ENCODE assay signal across 9 mouse cellular contexts in the genomic region with DNA sequence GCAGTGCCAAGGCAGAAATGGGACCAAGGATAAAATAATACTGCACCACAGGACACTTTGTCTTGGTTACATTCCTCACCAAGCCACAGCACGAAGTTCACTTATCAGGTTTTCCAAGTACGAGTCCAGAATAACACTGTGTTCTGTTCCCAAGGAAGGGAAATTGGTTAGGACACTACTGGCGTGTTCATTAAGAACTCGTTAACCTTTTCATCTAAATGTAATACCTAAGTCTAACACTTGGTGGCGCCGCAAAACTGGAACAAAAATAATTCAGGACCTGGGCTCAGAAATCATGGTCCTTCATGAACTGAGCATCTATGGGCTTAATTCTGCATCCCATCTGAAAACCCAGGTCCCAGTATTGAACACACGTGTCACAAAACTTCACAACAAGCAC. TPM values are rescaled to one million over a fixed set of nuclear protein-coding genes. Genes with fewer than 3 reads are reported as not detected.
DNase-seq lines count a peak whose midpoint lies in the region; ATAC-seq and TF ChIP-seq lines count a peak whose summit lies in the region.
"Had no signal": no experiment of that assay in that cellular context is flagged by ENCODE, and none has a peak within 500 bp of the region (broad histone marks: within the 10 kb centered on the region; RNA-seq: fewer than 3 reads in every experiment).

No protein-coding gene starts in this region.

- H3K27ac ChIP-seq in forebrain, embryonic 10.5 days = no peak overlapping the region
- no peak overlapping the region for H3K27ac ChIP-seq in forebrain, embryonic 12.5 days
- no peak overlapping the region for H3K27ac ChIP-seq in liver, adult 2 months (replicated peaks; ENCODE audit: insufficient read depth, low read depth, low read length)
- no peak overlapping the region for H3K27ac ChIP-seq in liver, embryonic 11.5 days (ENCODE audit: low read depth, low read length)
- H3K27ac ChIP-seq: heart, embryonic 15.5 days had no signal

- no peak overlapping the region for H3K9ac ChIP-seq in forebrain, embryonic 12.5 days
- H3K9ac ChIP-seq in liver, adult 2 months (ENCODE audit: low read depth, low read length) = no peak overlapping the region
- no peak overlapping the region for H3K9ac ChIP-seq in liver, embryonic 11.5 days (ENCODE audit: low read depth, low read length)
- H3K9ac ChIP-seq: heart, embryonic 15.5 days had no signal

- ATAC-seq in forebrain, embryonic 12.5 days (ENCODE audit: low FRiP score) = no peak
- ATAC-seq in liver, embryonic 11.5 days (replicated peaks; ENCODE audit: low FRiP score) = no peak
- peak; percentile 27; the same call in 1 of the 2 replicates for ATAC-seq in erythroid progenitor cell, adult 5-6 weeks (replicated peaks; ENCODE audit: low FRiP score, poor library complexity, severe bottlenecking)

- peaks cover 65% of the 10 kb centered on the region for H3K36me3 ChIP-seq in forebrain, embryonic 10.5 days (replicated peaks)
- H3K36me3 ChIP-seq in forebrain, embryonic 12.5 days (replicated peaks) = peaks cover 46% of the 10 kb centered on the region
- peaks cover 17% of the 10 kb centered on the region for H3K36me3 ChIP-seq in liver, adult 2 months (ENCODE audit: control insufficient read depth, insufficient read depth, low read length)
- peaks cover 22% of the 10 kb centered on the region for H3K36me3 ChIP-seq in liver, embryonic 11.5 days (ENCODE audit: control insufficient read depth, insufficient read depth, low read length)

- no peak for TF ChIP-seq POLR2A in liver, adult 2 months (IDR thresholded peaks at IDR 0.05; ENCODE audit: extremely low read depth, insufficient read depth, low read length)

- DNase-seq in forebrain, embryonic 10.5 days (ENCODE audit: extremely low spot score, low spot score) = peak; percentile 24
- peak; percentile 45 for DNase-seq in liver, adult 2 months (ENCODE audit: extremely low read depth, low read depth, low spot score)
- DNase-seq in liver, embryonic 11.5 days (ENCODE audit: low spot score) = no peak
- DNase-seq in WW6 (ENCODE audit: low read depth, low spot score) = peak; percentile 38
- DNase-seq in lung, postnatal 25 days (ENCODE audit: low spot score) = peak; percentile 81
- DNase-seq in frontal cortex, postnatal 14 days (ENCODE audit: low spot score in 2 of 2) = no peak

- H3K9me3 ChIP-seq in forebrain, embryonic 10.5 days = no peaks in the 10 kb centered on the region
- no peaks in the 10 kb centered on the region for H3K9me3 ChIP-seq in forebrain, embryonic 12.5 days
- H3K9me3 ChIP-seq in liver, embryonic 11.5 days (ENCODE audit: control insufficient read depth, low read length) = no peaks in the 10 kb centered on the region
- H3K9me3 ChIP-seq: heart, embryonic 15.5 days had no signal

- peaks cover 15% of the 10 kb centered on the region for H3K4me1 ChIP-seq in forebrain, embryonic 10.5 days
- peaks cover 14% of the 10 kb centered on the region for H3K4me1 ChIP-seq in forebrain, embryonic 12.5 days
- peaks cover 7% of the 10 kb centered on the region for H3K4me1 ChIP-seq in liver, adult 2 months (ENCODE audit: control insufficient read depth, insufficient read depth, low read length)
- peaks cover 9% of the 10 kb centered on the region for H3K4me1 ChIP-seq in liver, embryonic 11.5 days (replicated peaks; ENCODE audit: control insufficient read depth, insufficient read depth, low read length)

- H3K4me3 ChIP-seq in forebrain, embryonic 10.5 days = no peak overlapping the region
- H3K4me3 ChIP-seq in forebrain, embryonic 12.5 days (replicated peaks) = no peak overlapping the region
- no peak overlapping the region for H3K4me3 ChIP-seq in liver, adult 2 months (ENCODE audit: insufficient read depth, low read depth, low read length)
- H3K4me3 ChIP-seq in liver, embryonic 11.5 days (ENCODE audit: low read depth, low read length) = no peak overlapping the region
- H3K4me3 ChIP-seq: heart, embryonic 15.5 days had no signal

- WGBS in forebrain, embryonic 10.5 days = 28% methylated on average over 7 of the region's 7 CpGs
- WGBS in forebrain, embryonic 12.5 days = 20% methylated on average over 7 of the region's 7 CpGs
- WGBS in liver, adult 2 months = 16% methylated on average over 7 of the region's 7 CpGs
- 17% methylated on average over 7 of the region's 7 CpGs for WGBS in liver, embryonic 11.5 days

- no peaks in the 10 kb centered on the region for H3K27me3 ChIP-seq in forebrain, embryonic 10.5 days (ENCODE audit: poor library complexity, severe bottlenecking)
- no peaks in the 10 kb centered on the region for H3K27me3 ChIP-seq in forebrain, embryonic 12.5 days
- no peaks in the 10 kb centered on the region for H3K27me3 ChIP-seq in liver, adult 2 months (ENCODE audit: control insufficient read depth, insufficient read depth, low read length)
- H3K27me3 ChIP-seq in liver, embryonic 11.5 days (replicated peaks; ENCODE audit: control insufficient read depth, insufficient read depth, low read length) = no peaks in the 10 kb centered on the region
- H3K27me3 ChIP-seq: heart, embryonic 15.5 days had no signal

- peak; percentile 11; the same call in 1 of the 2 replicates for TF ChIP-seq CTCF in liver, adult 2 months (IDR thresholded peaks at IDR 0.05; ENCODE audit: low read depth, low read length)

- peaks cover 15% of the 10 kb centered on the region; the same call in 1 of the 2 replicates for H3K79me2 ChIP-seq in liver, adult 2 months (ENCODE audit: control insufficient read depth, insufficient read depth, low read length)

- no peak overlapping the region for H3K4me2 ChIP-seq in forebrain, embryonic 12.5 days
- H3K4me2 ChIP-seq in liver, embryonic 11.5 days = no peak overlapping the region
- H3K4me2 ChIP-seq: heart, embryonic 15.5 days had no signal

RNA-seq across cellular contexts. Expression of a gene that starts 5.0 kb away (rescaled TPM):
- polyA plus RNA-seq in forebrain, embryonic 10.5 days (2016; fragmentation: Nextera tagmentation; extraction: Ambion mirVana) = 33.5 and 34.7 TPM in 2 replicates
- polyA plus RNA-seq in forebrain, embryonic 12.5 days (2016; fragmentation: Nextera tagmentation; extraction: Ambion mirVana) = 38.5 and 38.6 TPM in 2 replicates
- 8.5 and 10.8 TPM in 2 replicates for total RNA-seq in liver, adult 2 months (2014; rRNA removed)
- polyA plus RNA-seq in liver, adult 2 months (2012; rRNA removed) = 12.9 and 15.6 TPM in 2 replicates
- polyA plus RNA-seq in liver, embryonic 11.5 days (2014; fragmentation: Nextera tagmentation; extraction: Ambion mirVana) = 37.2 and 37.4 TPM in 2 replicates
- total RNA-seq in erythroid progenitor cell, adult 5-6 weeks (2015; ENCODE audit: low replicate concordance) = 11.3 and 21.6 TPM in 2 replicates
- 9.6 and 22.6 TPM in 2 replicates for total RNA-seq in erythroid progenitor cell, adult 5-6 weeks (2017; ENCODE audit: low replicate concordance)

RNA-seq across cellular contexts. Expression of a gene that starts 5.3 kb away (rescaled TPM):
- 96.8 and 108 TPM in 2 replicates for polyA plus RNA-seq in forebrain, embryonic 10.5 days (2016; fragmentation: Nextera tagmentation; extraction: Ambion mirVana)
- 100 and 106 TPM in 2 replicates for polyA plus RNA-seq in forebrain, embryonic 12.5 days (2016; fragmentation: Nextera tagmentation; extraction: Ambion mirVana)
- 22.8 and 28.1 TPM in 2 replicates for total RNA-seq in liver, adult 2 months (2014; rRNA removed)
- 48.9 and 50.4 TPM in 2 replicates for polyA plus RNA-seq in liver, adult 2 months (2012; rRNA removed)
- polyA plus RNA-seq in liver, embryonic 11.5 days (2014; fragmentation: Nextera tagmentation; extraction: Ambion mirVana) = 77.4 and 80.0 TPM in 2 replicates
- total RNA-seq in erythroid progenitor cell, adult 5-6 weeks (2015; ENCODE audit: low replicate concordance) = 42.5 and 54.5 TPM in 2 replicates
- 34.0 and 36.5 TPM in 2 replicates for total RNA-seq in erythroid progenitor cell, adult 5-6 weeks (2017; ENCODE audit: low replicate concordance)

RNA-seq across cellular contexts. Expression of a gene that starts 46.0 kb away (rescaled TPM):
- polyA plus RNA-seq in forebrain, embryonic 10.5 days (2016; fragmentation: Nextera tagmentation; extraction: Ambion mirVana) = 32.7 and 35.3 TPM in 2 replicates
- 58.9 and 61.6 TPM in 2 replicates for polyA plus RNA-seq in forebrain, embryonic 12.5 days (2016; fragmentation: Nextera tagmentation; extraction: Ambion mirVana)
- total RNA-seq in liver, adult 2 months (2014; rRNA removed) = 5.2 and 8.8 TPM in 2 replicates
- 13.6 and 16.4 TPM in 2 replicates for polyA plus RNA-seq in liver, adult 2 months (2012; rRNA removed)
- polyA plus RNA-seq in liver, embryonic 11.5 days (2014; fragmentation: Nextera tagmentation; extraction: Ambion mirVana) = 2.7 and 4.3 TPM in 2 replicates
- total RNA-seq in erythroid progenitor cell, adult 5-6 weeks (2015; ENCODE audit: low replicate concordance) = 0.72 and 3.8 TPM in 2 replicates
- 1.9 TPM in 1 of 2 replicates, not detected in the other for total RNA-seq in erythroid progenitor cell, adult 5-6 weeks (2017; ENCODE audit: low replicate concordance)

Comparison
In these comparisons a context has a peak if more than half of its experiments do, and no peak if none do; other contexts are left out.
1. DNase-seq: peak in forebrain, embryonic 10.5 days (single experiment), liver, adult 2 months (single experiment), WW6 (single experiment) and lung, postnatal 25 days (single experiment); none in liver, embryonic 11.5 days (single experiment) and frontal cortex, postnatal 14 days (0 of 2).